Mouse (Mus musculus): ENCODE data around the gene Ptprn. TPM values are rescaled to one million over a fixed set of nuclear protein-coding genes. Genes with fewer than 3 reads are reported as not detected.

Gene Ptprn
- polyA plus RNA-seq, 1 experiment from 2014 or later, result 0.74 TPM

Small RNA genes lying within 50 kb of the gene (microRNA-seq; reads per million reads assigned to microRNA genes)
- gene Gm27943 (ENCODE audit: borderline number of aligned reads), result not detected

Other genes with a start within 250 kb of the Ptprn start
- gene Nhej1, start 139.3 kb downstream of the Ptprn start, polyA plus RNA-seq (2014; fragmentation: Nextera tagmentation; extraction: Ambion mirVana), result 7.6 and 8.5 TPM in 2 replicates
- 0.20 TPM in 1 of 2 replicates, not detected in the other for gene Slc23a3, start 130.6 kb downstream of the Ptprn start, polyA plus RNA-seq (2014; fragmentation: Nextera tagmentation; extraction: Ambion mirVana)
- 31.6 and 31.8 TPM in 2 replicates for gene Cnppd1, start 121.8 kb downstream of the Ptprn start, polyA plus RNA-seq (2014; fragmentation: Nextera tagmentation; extraction: Ambion mirVana)
- gene Retreg2, start 121.7 kb downstream of the Ptprn start, polyA plus RNA-seq (2014; fragmentation: Nextera tagmentation; extraction: Ambion mirVana), result 31.9 and 37.7 TPM in 2 replicates
- 31.9 and 33.8 TPM in 2 replicates for gene Zfand2b, start 95.9 kb downstream of the Ptprn start, polyA plus RNA-seq (2014; fragmentation: Nextera tagmentation; extraction: Ambion mirVana)
- gene Abcb6, start 84.1 kb downstream of the Ptprn start, polyA plus RNA-seq (2014; fragmentation: Nextera tagmentation; extraction: Ambion mirVana), result 12.0 and 14.1 TPM in 2 replicates
- gene Ankzf1, start 72.4 kb downstream of the Ptprn start, polyA plus RNA-seq (2014; fragmentation: Nextera tagmentation; extraction: Ambion mirVana), result 18.7 and 24.2 TPM in 2 replicates
- 22.7 and 26.8 TPM in 2 replicates for gene Atg9a, start 72.3 kb downstream of the Ptprn start, polyA plus RNA-seq (2014; fragmentation: Nextera tagmentation; extraction: Ambion mirVana)
- 6.8 and 8.4 TPM in 2 replicates for gene Glb1l, start 53.7 kb downstream of the Ptprn start, polyA plus RNA-seq (2014; fragmentation: Nextera tagmentation; extraction: Ambion mirVana)
- gene Stk16, start 53.7 kb downstream of the Ptprn start, polyA plus RNA-seq (2014; fragmentation: Nextera tagmentation; extraction: Ambion mirVana), result 81.7 and 82.8 TPM in 2 replicates
- 39.2 and 39.8 TPM in 2 replicates for gene Tuba4a, start 44.6 kb downstream of the Ptprn start, polyA plus RNA-seq (2014; fragmentation: Nextera tagmentation; extraction: Ambion mirVana)
- gene A630095N17Rik, start 32.4 kb downstream of the Ptprn start, polyA plus RNA-seq (2014; fragmentation: Nextera tagmentation; extraction: Ambion mirVana), result not detected in 2 replicates
- 15.3 and 17.6 TPM in 2 replicates for gene Dnajb2, start 28.1 kb downstream of the Ptprn start, polyA plus RNA-seq (2014; fragmentation: Nextera tagmentation; extraction: Ambion mirVana)
- 0.30 TPM in 1 of 2 replicates, not detected in the other for gene Resp18, start 13.9 kb upstream of the Ptprn start, polyA plus RNA-seq (2014; fragmentation: Nextera tagmentation; extraction: Ambion mirVana)
- gene Dnpep, start 53.5 kb upstream of the Ptprn start, polyA plus RNA-seq (2014; fragmentation: Nextera tagmentation; extraction: Ambion mirVana), result 119 and 121 TPM in 2 replicates
- 428 and 477 TPM in 2 replicates for gene Des, start 95.8 kb upstream of the Ptprn start, polyA plus RNA-seq (2014; fragmentation: Nextera tagmentation; extraction: Ambion mirVana)
- 60.7 and 66.5 TPM in 2 replicates for gene Speg, start 110.8 kb upstream of the Ptprn start, polyA plus RNA-seq (2014; fragmentation: Nextera tagmentation; extraction: Ambion mirVana)
- 49.8 and 57.2 TPM in 2 replicates for gene Gmppa, start 171.4 kb upstream of the Ptprn start, polyA plus RNA-seq (2014; fragmentation: Nextera tagmentation; extraction: Ambion mirVana)
- gene Asic4, start 185.9 kb upstream of the Ptprn start, polyA plus RNA-seq (2014; fragmentation: Nextera tagmentation; extraction: Ambion mirVana), result 0.11 TPM in 2 replicates
- gene Chpf, start 214.8 kb upstream of the Ptprn start, polyA plus RNA-seq (2014; fragmentation: Nextera tagmentation; extraction: Ambion mirVana), result 21.4 and 24.6 TPM in 2 replicates
- gene Tmem198, start 215.0 kb upstream of the Ptprn start, polyA plus RNA-seq (2014; fragmentation: Nextera tagmentation; extraction: Ambion mirVana), result 0.14 and 0.54 TPM in 2 replicates
- gene Obsl1, start 241.9 kb upstream of the Ptprn start, polyA plus RNA-seq (2014; fragmentation: Nextera tagmentation; extraction: Ambion mirVana), result 98.8 and 102 TPM in 2 replicates
- 4.0 and 4.8 TPM in 2 replicates for gene Inha, start 242.6 kb upstream of the Ptprn start, polyA plus RNA-seq (2014; fragmentation: Nextera tagmentation; extraction: Ambion mirVana)

Measured in heart, embryonic 11.5 days (tissue).